Mouse (Mus musculus) limb, embryonic 14.5 days (tissue): ENCODE measurements around the gene Adgrf5. TPM values are rescaled to one million over a fixed set of nuclear protein-coding genes. Genes with fewer than 3 reads are reported as not detected.
A peak's percentile ranks its signal among the peaks of the same experiment; 100 is the strongest.

ENCODE experiments used
- ATAC-seq: fragments of 200-750 bp; cut with Nextera tagmentation; 2 replicates; pipeline ENCODE4 v1.8.0; 2017; ENCODE audit warnings: low read depth, moderate number of reproducible peaks, moderate TSS enrichment; ENCODE audit not compliant: low FRiP score
- DNase-seq: peaks from one replicate; pipeline ENCODE4 v3.0.0-alpha.2; 2015; ENCODE audit warnings: low spot score
- H3K27ac ChIP-seq: fragments of 300-500 bp; sonication (generic); replicated peaks from 2 replicates; pipeline ENCODE4 v1.5.1; 2014; ENCODE audit warnings: low read depth, mild to moderate bottlenecking, low read length, moderate library complexity, mixed read lengths
- H3K27me3 ChIP-seq: fragments of 300-500 bp; sonication (generic); 2 replicates; pipeline ENCODE4 v1.6.1; 2014; ENCODE audit warnings: low read length, mixed read lengths; ENCODE audit not compliant: control insufficient read depth, insufficient read depth
- H3K36me3 ChIP-seq: fragments of 300-500 bp; sonication (generic); 2 replicates; pipeline ENCODE4 v1.6.1; 2014; ENCODE audit warnings: mild to moderate bottlenecking, low read length, moderate library complexity, mixed read lengths; ENCODE audit not compliant: control insufficient read depth, insufficient read depth
- H3K4me1 ChIP-seq: fragments of 300-500 bp; sonication (generic); 2 replicates; pipeline ENCODE4 v1.6.1; 2014; ENCODE audit warnings: antibody characterized with exemption, low read length, mixed read lengths; ENCODE audit not compliant: control insufficient read depth, insufficient read depth
- H3K4me2 ChIP-seq: fragments of 300-500 bp; sonication (generic); replicated peaks from 2 replicates; pipeline ENCODE4 v1.6.1; 2014; ENCODE audit warnings: low read depth, mild to moderate bottlenecking, low read length, moderate library complexity; ENCODE audit not compliant: severe bottlenecking
- H3K4me3 ChIP-seq: fragments of 300-500 bp; sonication (generic); replicated peaks from 2 replicates; pipeline ENCODE4 v1.5.1; 2014; ENCODE audit warnings: low read length
- H3K9ac ChIP-seq: fragments of 300-500 bp; sonication (generic); 2 replicates; pipeline ENCODE4 v1.6.1; 2014; ENCODE audit warnings: mild to moderate bottlenecking, low read depth, low read length, moderate library complexity; ENCODE audit not compliant: severe bottlenecking
- H3K9me3 ChIP-seq: fragments of 300-500 bp; sonication (generic); 2 replicates; pipeline ENCODE4 v1.6.1; 2016; ENCODE audit warnings: low read length; ENCODE audit not compliant: control insufficient read depth
- POLR2A ChIP-seq: fragments of 200-500 bp; IDR thresholded peaks from 2 replicates; pipeline ENCODE4 v1.8.0; 2012; ENCODE audit warnings: inconsistent platforms, mild to moderate bottlenecking, moderate library complexity, borderline replicate concordance; ENCODE audit not compliant: insufficient read depth, insufficient read length; ENCODE audit errors: extremely low read depth
- WGBS: fragments of 180-500 bp; shearing (Covaris S2); extraction: QIAGEN DNeasy Blood & Tissue Kit; methylation state at CpG from one replicate; pipeline ENCODE4 v1.1.7; 2014; 5-methylcytosine and 5-hydroxymethylcytosine counted together
- polyA plus RNA-seq, 2 experiments: library from polyadenylated mRNA; depleted of rRNA in 1 of 2; stranded (reverse) in 1 of 2; unstranded in 1 of 2; fragments of >200 nt; fragmentation: Nextera tagmentation in 1 of 2; extraction: Ambion mirVana in 1 of 2; gene quantifications; 2 replicates each; pipeline versions ENCODE4 v1.2.1 to v1.2.3; 2012 to 2014

The Adgrf5 gene
- polyA plus RNA-seq, 2 experiments: 7.7 to 11.9 TPM

GRCm38 (mm10) chr17:43423953-43424352 is 63.7 kb downstream of the Adgrf5 start:
- no peaks in the 10 kb centered on the region for H3K9me3 ChIP-seq
- no peaks in the 10 kb centered on the region for H3K27me3 ChIP-seq
- no peak overlapping the region for H3K4me3 ChIP-seq
- no peaks in the 10 kb centered on the region for H3K4me1 ChIP-seq
- no peaks in the 10 kb centered on the region for H3K36me3 ChIP-seq
- ATAC-seq (no peak), DNase-seq (no peak)
- TF ChIP-seq POLR2A: no peak
- H3K27ac ChIP-seq: no peak overlapping the region
- H3K9ac ChIP-seq: no peak overlapping the region
- H3K4me2 ChIP-seq: no peak overlapping the region
- whole genome bisulfite sequencing: 64% methylated on average over 5 of the region's 5 CpGs

- no peak for ATAC-seq
- no peak for TF ChIP-seq POLR2A
- Histone ChIP-seq H3K4me1 (no peaks in the 10 kb centered on the region), H3K36me3 (no peaks in the 10 kb centered on the region), H3K4me3 (no peak overlapping the region), H3K27me3 (no peaks in the 10 kb centered on the region), H3K27ac (no peak overlapping the region), H3K4me2 (no peak overlapping the region), H3K9me3 (no peaks in the 10 kb centered on the region), H3K9ac (no peak overlapping the region)
- WGBS: 43% methylated on average over 5 of the region's 5 CpGs
- DNase-seq: no peak
These were observed 71.4 kb downstream of the Adgrf5 start for GRCm38 (mm10) chr17:43431692-43432091.

- no peak overlapping the region for H3K27ac ChIP-seq
- no peak for TF ChIP-seq POLR2A
- no peaks in the 10 kb centered on the region for H3K9me3 ChIP-seq
- no peak overlapping the region for H3K4me2 ChIP-seq
- 69% methylated on average over 8 of the region's 8 CpGs for WGBS
- no peaks in the 10 kb centered on the region for H3K4me1 ChIP-seq
- H3K9ac ChIP-seq: no peak overlapping the region
- no peaks in the 10 kb centered on the region for H3K27me3 ChIP-seq
- no peaks in the 10 kb centered on the region for H3K36me3 ChIP-seq
- ATAC-seq (no peak), DNase-seq (no peak)
- no peak overlapping the region for H3K4me3 ChIP-seq
These were observed 74.2 kb downstream of the Adgrf5 start for GRCm38 (mm10) chr17:43434485-43434884.

GRCm38 (mm10) chr17:43451216-43451615 is 91.0 kb downstream of the Adgrf5 start:
- Histone ChIP-seq H3K4me1 (no peaks in the 10 kb centered on the region), H3K9ac (no peak overlapping the region), H3K9me3 (no peaks in the 10 kb centered on the region), H3K4me3 (no peak overlapping the region), H3K27me3 (no peaks in the 10 kb centered on the region), H3K27ac (no peak overlapping the region), H3K4me2 (no peak overlapping the region), H3K36me3 (no peaks in the 10 kb centered on the region)
- WGBS: 89% methylated on average over 1 of the region's 1 CpGs
- ATAC-seq: no peak
- no peak for DNase-seq
- TF ChIP-seq POLR2A: no peak

DNA sequence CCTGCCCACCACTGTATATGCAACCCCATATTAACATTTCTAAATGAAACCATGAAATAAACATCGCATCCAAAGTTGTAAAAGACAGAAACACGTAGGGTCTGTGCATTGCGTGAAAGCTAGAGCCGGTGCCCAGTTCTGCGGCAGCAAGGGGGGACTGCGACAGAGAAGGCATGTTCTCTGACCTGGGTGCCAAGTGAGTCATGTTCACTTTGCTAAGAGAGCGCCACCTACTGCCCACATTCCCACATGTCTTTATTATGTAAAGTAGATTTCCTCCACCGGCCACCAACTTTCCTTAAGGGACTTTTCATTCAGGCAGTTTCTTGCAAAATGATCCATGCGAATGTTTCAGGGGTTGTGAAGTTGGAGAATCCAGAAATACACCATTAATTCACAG is 98.3 kb downstream of the Adgrf5 start:
- no peak for TF ChIP-seq POLR2A
- 8% methylated on average over 9 of the region's 9 CpGs for WGBS
- no peaks in the 10 kb centered on the region for H3K36me3 ChIP-seq
- H3K4me2 ChIP-seq: 0 out of 2 replicates have a peak overlapping the region, but pooled peaks have one; percentile 2
- H3K4me1 ChIP-seq: peaks cover 5% of the 10 kb centered on the region; the same call in 1 of the 2 replicates
- H3K4me3 ChIP-seq: no peak overlapping the region
- peak; percentile 82 for DNase-seq
- ATAC-seq: no peak
- no peaks in the 10 kb centered on the region for H3K27me3 ChIP-seq
- no peak overlapping the region for H3K9ac ChIP-seq
- H3K27ac ChIP-seq: no peak overlapping the region
- no peaks in the 10 kb centered on the region for H3K9me3 ChIP-seq
